Comparison of ENCODE assay signal across 22 mouse cellular contexts in genomic region chr5:120160923-120161658, GRCm38 (mm10). TPM values are rescaled to one million over a fixed set of nuclear protein-coding genes. Genes with fewer than 3 reads are reported as not detected.
DNase-seq lines count a peak whose midpoint lies in the region; ATAC-seq and TF ChIP-seq lines count a peak whose summit lies in the region.
"Had no signal": no experiment of that assay in that cellular context is flagged by ENCODE, and none has a peak within 500 bp of the region (broad histone marks: within the 10 kb centered on the region; RNA-seq: fewer than 3 reads in every experiment).

No protein-coding gene starts in this region.

- no peaks in the 10 kb centered on the region for H3K27me3 ChIP-seq in heart, embryonic 11.5 days (ENCODE audit: control insufficient read depth, insufficient read depth, low read length)
- no peaks in the 10 kb centered on the region for H3K27me3 ChIP-seq in MEL (ENCODE audit: control insufficient read depth in 1 of 2, insufficient read depth in 2 of 2, low read length in 2 of 2)
- no peaks in the 10 kb centered on the region for H3K27me3 ChIP-seq in liver, embryonic 11.5 days (replicated peaks; ENCODE audit: control insufficient read depth, insufficient read depth, low read length)
- H3K27me3 ChIP-seq in liver, embryonic 15.5 days: no peaks in the 10 kb centered on the region
- H3K27me3 ChIP-seq: CH12.LX; embryonic facial prominence, embryonic 13.5 days; forebrain, embryonic 12.5 days; heart, embryonic 15.5 days had no signal

- H3K4me3 ChIP-seq in heart, embryonic 11.5 days (ENCODE audit: low read depth, low read length): no peak overlapping the region
- no peak overlapping the region for H3K4me3 ChIP-seq in MEL (ENCODE audit: control insufficient read depth in 1 of 2, insufficient read depth in 1 of 2, low read depth in 2 of 2, low read length in 2 of 2)
- H3K4me3 ChIP-seq in liver, embryonic 11.5 days (ENCODE audit: low read depth, low read length): no peak overlapping the region
- no peak overlapping the region for H3K4me3 ChIP-seq in liver, embryonic 15.5 days (replicated peaks)
- H3K4me3 ChIP-seq: embryonic facial prominence, embryonic 13.5 days; forebrain, embryonic 12.5 days; heart, embryonic 10.5 days; heart, embryonic 15.5 days had no signal

- no peaks in the 10 kb centered on the region for H3K36me3 ChIP-seq in heart, embryonic 11.5 days (ENCODE audit: control insufficient read depth, insufficient read depth, low read length)
- peaks cover 2 to 8% of the 10 kb centered on the region in 2 experiments; a peak in 3 of 4 replicates for H3K36me3 ChIP-seq in MEL (ENCODE audit: control insufficient read depth in 1 of 2, insufficient read depth in 2 of 2, low read length in 2 of 2)
- H3K36me3 ChIP-seq in liver, embryonic 11.5 days (ENCODE audit: control insufficient read depth, insufficient read depth, low read length): no peaks in the 10 kb centered on the region
- no peaks in the 10 kb centered on the region for H3K36me3 ChIP-seq in liver, embryonic 15.5 days (replicated peaks)
- H3K36me3 ChIP-seq: embryonic facial prominence, embryonic 13.5 days; forebrain, embryonic 12.5 days; heart, embryonic 10.5 days; heart, embryonic 15.5 days had no signal

- no peak overlapping the region for H3K27ac ChIP-seq in heart, embryonic 11.5 days (ENCODE audit: low read depth, low read length)
- H3K27ac ChIP-seq in MEL (ENCODE audit: control insufficient read depth, low read depth, low read length): no peak overlapping the region; the same call in 1 of the 2 replicates
- H3K27ac ChIP-seq in liver, embryonic 11.5 days (ENCODE audit: low read depth, low read length): no peak overlapping the region; the same call in 1 of the 2 replicates
- no peak overlapping the region for H3K27ac ChIP-seq in liver, embryonic 15.5 days (replicated peaks)
- H3K27ac ChIP-seq: embryonic facial prominence, embryonic 13.5 days; forebrain, embryonic 12.5 days; heart, embryonic 10.5 days; heart, embryonic 15.5 days; hindbrain, embryonic 14.5 days had no signal

- no peak for ATAC-seq in heart, embryonic 11.5 days (replicated peaks; ENCODE audit: insufficient number of reproducible peaks, low FRiP score, low TSS enrichment)
- ATAC-seq in liver, embryonic 11.5 days (replicated peaks; ENCODE audit: low FRiP score): peak; percentile 62
- ATAC-seq in liver, embryonic 15.5 days (ENCODE audit: insufficient read depth): 0 out of 2 replicates have a peak, but pooled peaks have one; percentile 32
- ATAC-seq: forebrain, postnatal 0 days had no signal

- TF ChIP-seq RAD21 in MEL (IDR thresholded peaks at IDR 0.05; ENCODE audit: low read depth, low read length): no peak

- no peaks in the 10 kb centered on the region for H3K79me2 ChIP-seq in MEL (ENCODE audit: control insufficient read depth, insufficient read depth, low read length, poor library complexity)

- no peak overlapping the region for H3K4me2 ChIP-seq in heart, embryonic 11.5 days
- H3K4me2 ChIP-seq in liver, embryonic 11.5 days: no peak overlapping the region; the same call in 1 of the 2 replicates
- peak overlapping the region; percentile 7; the same call in 1 of the 2 replicates for H3K4me2 ChIP-seq in liver, embryonic 15.5 days
- H3K4me2 ChIP-seq: embryonic facial prominence, embryonic 13.5 days; forebrain, embryonic 12.5 days; heart, embryonic 15.5 days; hindbrain, embryonic 14.5 days had no signal

- WGBS in heart, embryonic 11.5 days (ENCODE audit: insufficient replicate concordance): 83% methylated on average over 8 of the region's 8 CpGs
- WGBS in liver, embryonic 11.5 days: 75% methylated on average over 8 of the region's 8 CpGs
- 43% methylated on average over 8 of the region's 8 CpGs for WGBS in liver, embryonic 15.5 days (ENCODE audit: insufficient replicate concordance)

- no peak for TF ChIP-seq CTCF in MEL (IDR thresholded peaks at IDR 0.05 in 2 of 3, conservative IDR thresholded peaks at IDR 0.05 in 1 of 3; ENCODE audit: control insufficient read depth in 1 of 3, insufficient read depth in 1 of 3, low read depth in 2 of 3, low read length in 3 of 3, poor library complexity in 1 of 3, severe bottlenecking in 1 of 3)

- no peaks in the 10 kb centered on the region for H3K9me3 ChIP-seq in heart, embryonic 11.5 days (replicated peaks; ENCODE audit: control insufficient read depth, low read length)
- H3K9me3 ChIP-seq in MEL (replicated peaks; ENCODE audit: insufficient read depth, low read length): no peaks in the 10 kb centered on the region
- no peaks in the 10 kb centered on the region for H3K9me3 ChIP-seq in liver, embryonic 11.5 days (ENCODE audit: control insufficient read depth, low read length)
- no peaks in the 10 kb centered on the region for H3K9me3 ChIP-seq in liver, embryonic 15.5 days (replicated peaks)
- H3K9me3 ChIP-seq: embryonic facial prominence, embryonic 13.5 days; forebrain, embryonic 12.5 days; heart, embryonic 10.5 days; heart, embryonic 15.5 days had no signal

- no peak overlapping the region for H3K9ac ChIP-seq in heart, embryonic 11.5 days (ENCODE audit: low read depth, low read length)
- H3K9ac ChIP-seq in MEL (ENCODE audit: control insufficient read depth, low read depth, low read length, poor library complexity, severe bottlenecking): no peak overlapping the region
- no peak overlapping the region for H3K9ac ChIP-seq in liver, embryonic 11.5 days (ENCODE audit: low read depth, low read length)
- no peak overlapping the region for H3K9ac ChIP-seq in liver, embryonic 15.5 days
- H3K9ac ChIP-seq: embryonic facial prominence, embryonic 13.5 days; forebrain, embryonic 12.5 days; forebrain, postnatal 0 days; heart, embryonic 15.5 days; hindbrain, embryonic 14.5 days had no signal

- no peak for TF ChIP-seq POLR2A in MEL (IDR thresholded peaks at IDR 0.05; ENCODE audit: control insufficient read depth in 1 of 2, insufficient read depth in 1 of 2, low read depth in 1 of 2, low read length in 2 of 2, poor library complexity in 1 of 2)

- peak; percentile 91 for DNase-seq in heart, adult 11 months
- DNase-seq in MEL (ENCODE audit: low read depth, low spot score): peak; percentile 61
- no peak for DNase-seq in liver, embryonic 11.5 days (ENCODE audit: low spot score)
- no peak for DNase-seq in kidney, postnatal 25 days
- no peak for DNase-seq in spleen, postnatal 10 days (ENCODE audit: low spot score in 2 of 2)
- no peak for DNase-seq in kidney, postnatal 4 days
- DNase-seq: adrenal gland, postnatal 10 days; cerebellum, adult 11-12 months; cerebellum, adult 9-10 months; cerebellum, postnatal 25 days; forebrain, postnatal 0 days; gastrocnemius, postnatal 36 days; heart, adult 18-20 months; heart, postnatal 14 days had no signal

- peaks cover 11% of the 10 kb centered on the region for H3K4me1 ChIP-seq in heart, embryonic 11.5 days (ENCODE audit: control insufficient read depth, insufficient read depth, low read length)
- peaks cover 5 to 22% of the 10 kb centered on the region in 2 experiments for H3K4me1 ChIP-seq in MEL (ENCODE audit: control insufficient read depth in 1 of 2, insufficient read depth in 2 of 2, low read length in 2 of 2)
- peaks cover 38% of the 10 kb centered on the region for H3K4me1 ChIP-seq in liver, embryonic 11.5 days (replicated peaks; ENCODE audit: control insufficient read depth, insufficient read depth, low read length)
- H3K4me1 ChIP-seq in liver, embryonic 15.5 days (replicated peaks): peaks cover 57% of the 10 kb centered on the region

- TF ChIP-seq EP300 in MEL (IDR thresholded peaks at IDR 0.05; ENCODE audit: low read depth in 1 of 2, low read length in 2 of 2): peak; percentile 43 to 62; a peak in 3 of 4 replicates

TF ChIP-seq in MEL, 35 proteins besides CTCF, POLR2A, EP300 and RAD21:
- TF ChIP-seq MAZ (IDR thresholded peaks at IDR 0.05; ENCODE audit: low read depth, low read length) (peak; percentile 30; the same call in 1 of the 2 replicates), MAX (IDR thresholded peaks at IDR 0.05; ENCODE audit: low read length) (peak; percentile 15; the same call in 1 of the 2 replicates), POLR2AphosphoS5 (IDR thresholded peaks at IDR 0.05; ENCODE audit: borderline replicate concordance, low read depth, low read length) (no peak), KAT2A (conservative IDR thresholded peaks at IDR 0.05; ENCODE audit: low read depth, low read length) (no peak), GATA1 (IDR thresholded peaks at IDR 0.05; ENCODE audit: low read depth, low read length) (0 out of 2 replicates have a peak, but pooled peaks have one; percentile 5)

RNA-seq across cellular contexts. Expression of gene Rbm19, which starts 44.8 kb away (rescaled TPM):
- polyA plus RNA-seq in heart, embryonic 11.5 days (2014; fragmentation: Nextera tagmentation; extraction: Ambion mirVana): 13.5 and 15.8 TPM in 2 replicates
- 57.1 and 66.3 TPM in 2 replicates for total RNA-seq in MEL (2012; rRNA removed)
- polyA plus RNA-seq in MEL (2012; ENCODE audit: insufficient read depth in 1 of 2, insufficient read length in 2 of 2, low read depth in 1 of 2, low replicate concordance in 2 of 2, missing spikeins in 1 of 2): 10 to 100 TPM in 1 of 2 experiments, not detected in 1; 74.3 TPM
- polyA plus RNA-seq in liver, embryonic 11.5 days (2014; fragmentation: Nextera tagmentation; extraction: Ambion mirVana): 31.8 and 35.1 TPM in 2 replicates
- polyA plus RNA-seq in liver, embryonic 15.5 days (2015; fragmentation: Nextera tagmentation; extraction: Ambion mirVana): 9.2 and 10.9 TPM in 2 replicates

Comparison
In these comparisons a context has a peak if more than half of its experiments do, and no peak if none do; other contexts are left out.
1. DNase-seq: peak in heart, adult 11 months (single experiment) and MEL (single experiment); none in liver, embryonic 11.5 days (single experiment), kidney, postnatal 25 days (0 of 2), spleen, postnatal 10 days (0 of 2) and kidney, postnatal 4 days (0 of 2).